Mouse (Mus musculus) megakaryocyte-erythroid progenitor cell, adult 5-6 weeks (primary cell): ENCODE data around the gene Crkl. TPM values are rescaled to one million over a fixed set of nuclear protein-coding genes. Genes with fewer than 3 reads are reported as not detected.

Experiments
- ATAC-seq: replicated peaks from 2 replicates; pipeline ENCODE4 v1.8.0; 2016; ENCODE audit warnings: mild to moderate bottlenecking, inconsistent platforms; ENCODE audit not compliant: severe bottlenecking, poor library complexity, low FRiP score, low TSS enrichment
- total RNA-seq, 2 experiments: library from RNA; stranded (forward) in 1 of 2; stranded (reverse) in 1 of 2; fragments of 200-1000, 215-1000 nt in 1 of 2; fragments of >200 nt in 1 of 2; fragmentation: Nextera tagmentation in 1 of 2; gene quantifications; 2 replicates each; pipeline ENCODE4 v1.2.3; 2014 to 2017

Gene Crkl
- total RNA-seq, 2 experiments from 2014 or later, result 21.5 to 33.5 TPM

DNA sequence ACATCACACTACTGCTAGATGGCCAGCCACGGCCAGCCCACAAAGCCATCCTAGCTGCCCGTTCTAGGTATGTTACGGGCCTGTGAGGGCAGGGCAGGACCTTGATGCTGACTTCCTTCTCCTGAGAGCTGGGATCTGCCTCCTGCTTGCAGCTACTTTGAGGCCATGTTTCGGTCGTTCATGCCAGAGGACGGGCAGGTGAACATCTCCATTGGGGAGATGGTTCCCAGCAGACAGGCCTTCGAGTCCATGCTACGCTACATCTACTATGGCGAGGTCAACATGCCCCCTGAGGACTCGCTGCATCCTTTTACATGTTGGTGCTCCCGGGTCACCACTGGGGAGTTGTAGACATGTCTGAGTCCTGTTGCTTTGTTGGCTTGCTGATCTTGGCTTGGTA, 72.4 kb downstream of the Crkl start:
- ATAC-seq, result no peak

DNA sequence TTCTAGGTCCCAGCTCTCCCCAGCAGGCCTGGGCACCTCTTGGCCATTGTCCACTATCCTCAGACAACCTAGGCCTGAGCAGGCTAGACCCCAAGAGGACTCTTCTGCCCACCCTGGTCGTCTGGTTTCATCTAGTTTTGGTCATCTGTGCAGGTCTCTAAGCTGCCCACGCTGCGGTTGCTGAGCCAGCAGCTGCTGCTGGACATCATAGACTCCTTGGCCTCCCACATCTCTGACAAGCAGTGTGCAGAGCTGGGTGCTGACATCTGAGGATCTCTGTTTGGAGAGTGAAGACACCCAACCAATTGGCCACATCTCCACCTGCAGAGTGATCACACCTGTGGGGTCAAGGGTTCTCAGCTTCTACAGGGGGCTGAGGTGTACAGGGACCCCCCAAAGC, 73.7 kb downstream of the Crkl start:
- no peak for ATAC-seq

DNA sequence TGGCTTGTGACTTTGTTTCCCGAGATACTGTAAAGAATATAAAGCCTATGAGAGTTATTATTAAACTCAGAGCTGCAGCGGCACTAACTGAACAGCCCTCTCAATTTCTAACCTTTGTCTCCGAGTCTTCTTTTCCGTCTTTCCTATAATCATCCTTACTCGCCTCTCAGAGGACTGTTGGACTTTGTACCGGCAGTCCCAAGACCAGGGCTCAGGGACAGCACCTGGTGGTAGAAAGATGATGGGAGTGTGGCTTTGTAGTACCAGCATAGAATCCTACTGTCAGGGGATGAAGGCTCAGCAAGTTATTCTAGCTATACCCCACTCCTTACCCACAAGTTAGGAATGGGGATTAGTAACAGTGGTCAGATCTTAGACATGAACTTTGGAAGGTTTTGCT, 74.4 kb downstream of the Crkl start:
- no peak for ATAC-seq

DNA sequence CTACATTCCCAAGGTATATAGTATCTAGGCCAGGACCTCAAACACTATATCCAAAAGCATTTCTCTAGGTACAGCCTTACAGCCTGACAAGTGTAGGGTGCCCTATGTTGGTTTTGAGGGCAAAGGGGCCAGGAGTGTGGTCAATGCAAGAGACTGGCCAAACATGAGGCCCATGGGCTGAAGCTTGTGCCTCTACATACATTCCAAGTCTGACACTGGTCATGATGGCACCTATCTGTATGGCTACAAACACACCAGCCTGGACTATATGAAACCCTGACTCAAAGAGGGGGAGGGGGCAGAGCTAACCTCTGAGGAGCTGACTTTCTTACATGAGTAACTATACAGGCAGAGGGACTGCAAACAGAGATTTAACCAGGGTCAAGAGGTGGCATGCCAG, 75.8 kb downstream of the Crkl start:
- no peak for ATAC-seq

DNA sequence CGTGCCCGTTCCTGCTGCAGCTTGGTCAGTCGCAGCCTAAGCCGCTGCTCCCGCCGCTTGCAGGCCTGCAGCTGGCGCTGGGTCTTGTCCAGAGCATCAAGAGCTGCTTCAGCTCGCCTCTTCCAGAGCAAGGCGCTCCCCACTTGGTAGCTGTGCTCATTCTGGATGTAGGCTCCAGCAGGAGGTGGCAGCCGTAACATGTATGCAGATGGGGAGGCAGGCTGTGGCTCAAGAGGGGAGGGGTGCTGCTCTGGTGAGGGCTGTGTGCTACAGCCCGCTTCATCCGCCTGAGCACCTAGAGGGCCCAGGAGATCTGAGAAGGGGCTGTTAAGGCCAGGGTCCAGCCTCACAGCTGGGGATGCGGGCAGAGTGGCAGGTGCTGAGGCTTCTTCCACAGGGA, 76.5 kb downstream of the Crkl start:
- ATAC-seq, result no peak

DNA sequence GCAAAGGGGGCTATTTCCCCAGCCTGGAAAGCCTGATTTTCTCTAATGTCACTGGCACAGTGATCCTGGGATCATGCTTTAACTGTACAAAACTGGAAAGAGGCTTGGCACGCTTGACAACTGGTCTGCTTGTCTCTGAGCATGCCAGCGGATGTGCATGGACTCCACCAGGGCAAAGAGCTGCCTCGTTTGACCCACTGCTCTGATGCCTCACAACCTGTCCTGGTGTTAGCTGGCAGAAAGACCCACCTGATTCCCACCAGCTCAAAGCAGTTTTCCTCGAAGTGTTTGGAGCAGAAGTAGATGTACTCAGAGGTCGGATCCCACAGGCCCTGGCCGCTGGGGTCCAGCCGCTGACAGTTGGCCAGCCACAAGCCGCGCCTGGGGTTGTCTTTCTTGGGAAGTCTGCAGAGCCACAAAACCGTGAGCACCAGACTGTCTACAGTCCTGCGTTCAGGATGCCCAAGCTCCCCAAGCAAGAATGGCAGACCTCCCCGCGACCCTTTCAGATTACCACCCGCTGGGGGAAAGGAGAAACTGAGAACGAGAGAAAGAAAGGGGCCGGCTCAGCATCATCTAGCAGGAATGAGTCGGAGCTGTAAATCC, 78.3 kb downstream of the Crkl start:
- 0 out of 2 replicates have a peak, but pooled peaks have one; percentile 1 for ATAC-seq

DNA sequence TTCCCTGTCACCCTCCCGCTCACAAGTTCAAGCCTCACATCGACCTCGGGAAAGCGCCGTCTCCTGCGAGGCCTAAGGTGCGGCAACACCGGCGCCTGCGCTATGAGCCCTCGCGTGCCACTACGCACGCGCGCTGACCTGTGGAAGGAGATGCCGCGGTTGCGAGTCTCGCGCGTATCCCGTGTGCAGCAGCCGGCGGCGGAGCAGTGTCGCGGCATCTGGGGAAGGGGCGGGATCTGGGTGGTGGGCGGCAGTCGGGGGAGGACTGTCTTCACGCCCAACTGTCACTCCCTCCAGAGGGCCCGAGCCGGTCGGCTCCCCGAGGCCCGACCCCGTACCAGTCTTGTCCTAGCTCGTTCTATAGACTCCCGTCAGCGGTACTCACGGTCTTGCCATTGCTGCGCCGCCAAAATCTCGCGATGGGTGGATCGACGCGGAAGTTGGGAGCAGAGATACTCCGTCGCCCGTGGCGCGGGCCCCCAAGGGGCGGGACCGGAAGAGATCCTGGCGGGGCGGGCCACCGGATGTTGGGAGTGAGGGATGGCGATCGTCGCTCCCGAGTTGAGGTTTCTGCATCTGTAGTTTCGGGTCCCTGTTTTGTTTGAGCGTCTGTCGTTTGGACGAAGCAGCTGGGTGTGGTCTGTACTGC, 79.0 kb downstream of the Crkl start, which contains the start of gene Thap7:
TSS of gene Thap7 (minus strand) at position 497 of the 649 bp plus-strand sequence.
- ATAC-seq, result peak; percentile 91

DNA sequence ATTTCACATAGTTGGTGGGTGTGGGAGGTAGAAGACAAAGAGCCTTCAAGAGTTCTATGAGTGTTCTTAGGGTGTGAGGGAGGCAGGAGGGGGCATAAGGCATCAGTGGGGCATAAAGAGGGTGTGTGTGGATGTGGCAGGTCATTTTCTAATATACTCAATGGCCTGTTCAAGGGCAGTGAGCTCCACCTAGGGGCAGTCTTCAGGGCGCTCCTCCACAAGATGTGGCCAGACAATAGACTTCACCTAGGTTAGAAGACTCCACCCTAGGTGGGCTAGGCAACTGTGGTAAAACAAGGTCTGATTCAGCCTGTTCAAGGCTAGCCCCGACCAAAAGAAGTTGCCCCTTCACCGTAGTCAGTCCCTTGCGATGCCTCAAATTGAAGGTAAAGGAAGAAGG, 80.5 kb downstream of the Crkl start:
- ATAC-seq, result peak; percentile 31; the same call in 1 of the 2 replicates

DNA sequence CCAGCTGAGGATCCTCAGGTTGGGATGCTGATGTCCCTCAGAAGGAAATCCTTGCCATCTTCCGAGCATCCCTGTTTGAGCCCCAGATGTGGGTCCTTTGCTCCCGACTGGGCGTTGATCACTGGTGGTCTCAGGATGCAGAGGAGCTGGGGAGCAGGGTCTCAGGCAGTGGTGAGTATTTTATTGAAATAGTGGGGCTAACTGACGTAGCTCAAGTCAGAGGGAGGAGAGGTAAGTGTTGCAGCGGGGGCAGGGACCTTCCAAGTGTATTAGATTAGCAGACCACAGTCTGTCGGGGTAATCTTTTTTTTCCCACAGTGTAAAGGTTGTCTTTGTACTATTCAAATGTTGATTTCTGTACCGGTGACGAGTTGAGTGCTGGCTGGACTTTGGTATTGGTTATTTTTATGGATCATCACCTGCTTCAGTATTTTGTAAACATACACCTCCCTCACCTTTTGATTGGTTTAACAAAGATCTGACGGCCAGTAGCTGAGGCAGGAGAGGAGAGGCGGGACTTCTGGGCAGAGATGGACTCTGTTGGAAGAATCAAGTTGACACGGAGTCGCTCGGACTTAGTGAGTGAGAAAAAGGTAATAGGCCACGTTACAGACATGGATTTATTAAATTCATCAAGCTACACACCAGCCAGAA, 81.0 kb downstream of the Crkl start:
- ATAC-seq, result no peak

DNA sequence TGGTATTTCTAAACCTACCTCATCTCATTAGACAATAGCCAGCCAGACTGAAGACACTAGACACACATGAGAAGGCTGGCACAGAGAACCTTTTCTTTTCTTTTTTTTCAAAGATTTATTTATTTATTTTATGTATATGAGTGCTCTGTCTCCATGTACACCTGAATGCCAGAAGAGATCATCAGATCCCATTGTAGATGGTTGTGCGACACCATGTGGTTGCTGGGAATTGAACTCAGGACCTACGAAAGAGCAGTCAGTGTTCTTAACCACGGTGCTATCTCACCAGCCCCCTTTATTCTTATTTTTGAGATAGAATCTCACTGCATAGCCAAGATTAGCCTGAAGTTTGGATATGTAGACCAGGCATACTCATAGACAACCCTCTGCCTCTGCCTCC, 84.8 kb downstream of the Crkl start:
- no peak for ATAC-seq

Other genes with a start within 250 kb of the Crkl start
- 154 and 221 TPM in 2 replicates for gene Ube2l3, start 249.3 kb upstream of the Crkl start, total RNA-seq (2014; fragmentation: Nextera tagmentation)
- 161 and 163 TPM in 2 replicates for gene Ube2l3, start 249.3 kb upstream of the Crkl start, total RNA-seq (2017)
- 0.39 and 0.59 TPM in 2 replicates for gene Rimbp3, start 243.4 kb upstream of the Crkl start, total RNA-seq (2014; fragmentation: Nextera tagmentation)
- gene Rimbp3, start 243.4 kb upstream of the Crkl start, total RNA-seq (2017), result 0.23 TPM in 1 of 2 replicates, not detected in the other
- 1.6 and 2.1 TPM in 2 replicates for gene Hic2, start 218.4 kb upstream of the Crkl start, total RNA-seq (2014; fragmentation: Nextera tagmentation)
- gene Hic2, start 218.4 kb upstream of the Crkl start, total RNA-seq (2017), result 1.5 and 1.9 TPM in 2 replicates
- 9.2 and 19.0 TPM in 2 replicates for gene Tmem191c, start 175.9 kb upstream of the Crkl start, total RNA-seq (2014; fragmentation: Nextera tagmentation)
- 0.33 and 2.3 TPM in 2 replicates for gene Tmem191c, start 175.9 kb upstream of the Crkl start, total RNA-seq (2017)
- gene Serpind1, start 120.6 kb upstream of the Crkl start, total RNA-seq (2014; fragmentation: Nextera tagmentation), result not detected in 2 replicates
- not detected in 2 replicates for gene Serpind1, start 120.6 kb upstream of the Crkl start, total RNA-seq (2017)
- 17.1 and 19.0 TPM in 2 replicates for gene Snap29, start 46.0 kb upstream of the Crkl start, total RNA-seq (2014; fragmentation: Nextera tagmentation)
- gene Snap29, start 46.0 kb upstream of the Crkl start, total RNA-seq (2017), result 17.3 and 18.3 TPM in 2 replicates
- 53.5 and 71.9 TPM in 2 replicates for gene Pi4ka, start 45.7 kb upstream of the Crkl start, total RNA-seq (2014; fragmentation: Nextera tagmentation)
- gene Pi4ka, start 45.7 kb upstream of the Crkl start, total RNA-seq (2017), result 21.9 and 44.8 TPM in 2 replicates
- gene Aifm3, start 37.6 kb downstream of the Crkl start, total RNA-seq (2014; fragmentation: Nextera tagmentation), result 0.42 TPM in 1 of 2 replicates, not detected in the other
- gene Aifm3, start 37.6 kb downstream of the Crkl start, total RNA-seq (2017), result not detected in 2 replicates
- gene Lztr1, start 56.7 kb downstream of the Crkl start, total RNA-seq (2014; fragmentation: Nextera tagmentation), result 71.8 and 72.1 TPM in 2 replicates
- gene Lztr1, start 56.7 kb downstream of the Crkl start, total RNA-seq (2017), result 50.4 and 55.4 TPM in 2 replicates
- gene Thap7, start 79.1 kb downstream of the Crkl start, total RNA-seq (2014; fragmentation: Nextera tagmentation), result 18.2 and 27.1 TPM in 2 replicates
- 23.3 and 45.1 TPM in 2 replicates for gene Thap7, start 79.1 kb downstream of the Crkl start, total RNA-seq (2017)
- gene Lrrc74b, start 109.3 kb downstream of the Crkl start, total RNA-seq (2014; fragmentation: Nextera tagmentation), result not detected in 2 replicates
- gene Lrrc74b, start 109.3 kb downstream of the Crkl start, total RNA-seq (2017), result 0.05 TPM in 1 of 2 replicates, not detected in the other
- gene P2rx6, start 109.9 kb downstream of the Crkl start, total RNA-seq (2014; fragmentation: Nextera tagmentation), result not detected in 2 replicates
- not detected in 2 replicates for gene P2rx6, start 109.9 kb downstream of the Crkl start, total RNA-seq (2017)
- gene Slc7a4, start 131.2 kb downstream of the Crkl start, total RNA-seq (2014; fragmentation: Nextera tagmentation), result 10.8 and 13.9 TPM in 2 replicates
- gene Slc7a4, start 131.2 kb downstream of the Crkl start, total RNA-seq (2017), result 5.2 and 7.6 TPM in 2 replicates
- 88.7 and 152 TPM in 2 replicates for gene Smpd4, start 167.4 kb downstream of the Crkl start, total RNA-seq (2014; fragmentation: Nextera tagmentation)
- gene Smpd4, start 167.4 kb downstream of the Crkl start, total RNA-seq (2017), result 75.3 and 83.2 TPM in 2 replicates
- 1.3 and 13.1 TPM in 2 replicates for gene Ccdc74a, start 194.5 kb downstream of the Crkl start, total RNA-seq (2014; fragmentation: Nextera tagmentation)
- gene Ccdc74a, start 194.5 kb downstream of the Crkl start, total RNA-seq (2017), result 0.42 and 9.2 TPM in 2 replicates